Mouse (Mus musculus) CD4-positive, CD25-positive, alpha-beta regulatory T cell, adult 9 weeks (primary cell): ENCODE results near the gene Parp8. TPM values are rescaled to one million over a fixed set of nuclear protein-coding genes. Genes with fewer than 3 reads are reported as not detected.

Source experiments
- polyA plus RNA-seq: library from polyadenylated mRNA; unstranded; fragments of 100-300 nt; shearing (Covaris generic); gene quantifications from one replicate; pipeline ENCODE4 v1.2.1, GENCODE M21; 2017

Parp8 gene
- 32.9 TPM for polyA plus RNA-seq

GRCm38 (mm10) chr13:117025226-117026067 lies at the start of gene Parp8:
Gene Parp8 (minus strand): TSS chr13:117025537.

Other genes starting within 250 kb of the Parp8 start
- gene Emb, start 183.0 kb upstream of the Parp8 start, polyA plus RNA-seq: 172 TPM
- gene Gm17509, start 195.5 kb upstream of the Parp8 start, polyA plus RNA-seq: 1.2 TPM